Mouse (Mus musculus) WW6 (cell line): ENCODE results near the gene Tiam1.

Experiments used
- DNase-seq: peaks from one replicate; pipeline ENCODE4 v3.0.0-alpha.2; 2013; ENCODE audit warnings: low read depth, low spot score

Tiam1 gene

GRCm38 (mm10) chr16:90143416-90143759 lies 181 bp downstream of the Tiam1 start:
- no peak for DNase-seq

GRCm38 (mm10) chr16:90142574-90143415 lies 774 bp downstream of the Tiam1 start:
- no peak for DNase-seq

- no peak for DNase-seq
These were observed 1.4 kb downstream of the Tiam1 start for GRCm38 (mm10) chr16:90142247-90142573.

GRCm38 (mm10) chr16:90141556-90141955 lies 2.0 kb downstream of the Tiam1 start:
- DNase-seq, result no peak

GRCm38 (mm10) chr16:90140571-90140970 lies 3.0 kb downstream of the Tiam1 start:
- DNase-seq, result no peak

GRCm38 (mm10) chr16:90139696-90140095 lies 3.9 kb downstream of the Tiam1 start:
- DNase-seq, result no peak

GRCm38 (mm10) chr16:90138151-90138550 lies 5.4 kb downstream of the Tiam1 start:
- DNase-seq, result no peak

- no peak for DNase-seq
These were observed 6.4 kb downstream of the Tiam1 start for GRCm38 (mm10) chr16:90137175-90137574.

- DNase-seq, result no peak
These were observed 8.0 kb downstream of the Tiam1 start for GRCm38 (mm10) chr16:90135580-90135979.

- no peak for DNase-seq
These were observed 9.2 kb downstream of the Tiam1 start for GRCm38 (mm10) chr16:90134351-90134750.

GRCm38 (mm10) chr16:90132816-90133215 lies 10.8 kb downstream of the Tiam1 start:
- DNase-seq, result no peak

GRCm38 (mm10) chr16:90132331-90132730 lies 11.2 kb downstream of the Tiam1 start:
- no peak for DNase-seq

GRCm38 (mm10) chr16:90128817-90129587 lies 14.6 kb downstream of the Tiam1 start:
- no peak for DNase-seq

GRCm38 (mm10) chr16:90128361-90128760 lies 15.2 kb downstream of the Tiam1 start:
- DNase-seq, result no peak

- DNase-seq, result no peak
These were observed 18.0 kb downstream of the Tiam1 start for GRCm38 (mm10) chr16:90125318-90126314.

- no peak for DNase-seq
These were observed 20.5 kb downstream of the Tiam1 start for GRCm38 (mm10) chr16:90123091-90123490.

GRCm38 (mm10) chr16:90122439-90122838 lies 21.1 kb downstream of the Tiam1 start:
- no peak for DNase-seq

GRCm38 (mm10) chr16:90121799-90122198 lies 21.8 kb downstream of the Tiam1 start:
- DNase-seq, result no peak

- DNase-seq, result no peak
These were observed 23.6 kb downstream of the Tiam1 start for GRCm38 (mm10) chr16:90119969-90120368.

- no peak for DNase-seq
These were observed 26.9 kb downstream of the Tiam1 start for GRCm38 (mm10) chr16:90116637-90117182.

- DNase-seq, result no peak
These were observed 30.9 kb downstream of the Tiam1 start for GRCm38 (mm10) chr16:90112577-90113155.
